Mouse (Mus musculus) brain, embryonic 14.5 days (tissue): ENCODE results near the gene Dnase1l2.

ENCODE experiments used
- CTCF ChIP-seq: fragments of 200-500 bp; IDR thresholded peaks from 2 replicates; pipeline ENCODE4 v1.5.1; 2012; ENCODE audit warnings: inconsistent platforms, mild to moderate bottlenecking, moderate library complexity, borderline replicate concordance; ENCODE audit not compliant: insufficient read depth, insufficient read length; ENCODE audit errors: extremely low read depth
- POLR2A ChIP-seq: fragments of 200-500 bp; IDR thresholded peaks from 2 replicates; pipeline ENCODE4 v1.6.1; 2012; ENCODE audit warnings: mild to moderate bottlenecking, inconsistent platforms, borderline replicate concordance; ENCODE audit not compliant: poor library complexity, insufficient read depth, insufficient read length, severe bottlenecking; ENCODE audit errors: extremely low read depth

- TF ChIP-seq CTCF, result no peak
- no peak for TF ChIP-seq POLR2A
Observed at GRCm38 (mm10) chr17:24425905-24426304, 17.0 kb downstream of the Dnase1l2 start.
